Mouse (Mus musculus) intestine, embryonic 16.5 days (tissue): ENCODE measurements around the gene Slc5a11. TPM values are rescaled to one million over a fixed set of nuclear protein-coding genes. Genes with fewer than 3 reads are reported as not detected.

ENCODE experiments used
- ATAC-seq: fragments of 200-750 bp; cut with Nextera tagmentation; 2 replicates; pipeline ENCODE4 v1.8.0; 2017; ENCODE audit warnings: moderate TSS enrichment, moderate library complexity
- H3K27ac ChIP-seq: fragments of 300-500 bp; sonication (generic); 2 replicates; pipeline ENCODE4 v1.5.1; 2014; ENCODE audit warnings: mild to moderate bottlenecking, low read length
- H3K27me3 ChIP-seq: fragments of 300-500 bp; sonication (generic); replicated peaks from 2 replicates; pipeline ENCODE4 v1.6.1; 2014; ENCODE audit warnings: low read length, control low read depth, mixed read lengths; ENCODE audit not compliant: control insufficient read depth, insufficient read depth
- H3K36me3 ChIP-seq: fragments of 300-500 bp; sonication (generic); 2 replicates; pipeline ENCODE4 v1.6.1; 2014; ENCODE audit warnings: low read length, control low read depth; ENCODE audit not compliant: control insufficient read depth, insufficient read depth
- H3K4me1 ChIP-seq: fragments of 300-500 bp; sonication (generic); 2 replicates; pipeline ENCODE4 v1.6.1; 2014; ENCODE audit warnings: low read length, control low read depth, mixed read lengths; ENCODE audit not compliant: control insufficient read depth, insufficient read depth
- H3K4me2 ChIP-seq: fragments of 300-500 bp; sonication (generic); 2 replicates; pipeline ENCODE4 v1.6.1; 2014; ENCODE audit warnings: low read depth, low read length, control low read depth
- H3K4me3 ChIP-seq: fragments of 300-500 bp; sonication (generic); 2 replicates; pipeline ENCODE4 v1.5.1; 2014; ENCODE audit warnings: mild to moderate bottlenecking, low read length
- H3K9ac ChIP-seq: fragments of 300-500 bp; sonication (generic); 2 replicates; pipeline ENCODE4 v1.6.1; 2014; ENCODE audit warnings: low read depth, low read length
- H3K9me3 ChIP-seq: fragments of 300-500 bp; sonication (generic); 2 replicates; pipeline ENCODE4 v1.6.1; 2016; ENCODE audit warnings: low read length, control low read depth; ENCODE audit not compliant: control insufficient read depth
- WGBS: fragments of 180-500 bp; shearing (Covaris S2); extraction: QIAGEN DNeasy Blood & Tissue Kit; methylation state at CpG from one replicate; pipeline ENCODE4 v1.1.7; 2014; 5-methylcytosine and 5-hydroxymethylcytosine counted together
- polyA plus RNA-seq: library from polyadenylated mRNA; unstranded; fragments of >200 nt; fragmentation: Nextera tagmentation; extraction: Ambion mirVana; gene quantifications from 2 replicates; pipeline ENCODE4 v1.2.1, GENCODE M21; 2015

Gene Slc5a11
- polyA plus RNA-seq, 1 experiment from 2014 or later: 25.3 TPM

DNA sequence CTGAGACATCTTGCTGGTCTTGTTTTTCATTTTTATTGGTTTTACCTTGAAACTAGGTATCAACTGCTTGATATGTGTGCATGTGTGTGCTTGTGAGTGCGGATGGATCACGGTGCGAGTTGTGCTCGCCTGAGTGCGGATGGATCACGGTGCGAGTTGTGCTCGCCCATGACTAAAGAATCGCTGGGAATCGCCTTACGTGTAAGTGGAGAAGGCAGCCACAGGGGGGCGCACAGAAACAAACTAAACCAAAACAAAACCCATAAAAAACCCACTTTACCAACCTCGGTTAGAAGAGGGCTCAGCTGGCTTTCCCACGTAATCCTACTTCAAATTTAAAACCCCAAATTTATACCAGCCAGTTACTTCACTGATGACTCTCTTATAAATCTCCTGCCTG lies 9.3 kb upstream of the Slc5a11 start:
- 31% methylated on average over 14 of the region's 14 CpGs for WGBS
- ATAC-seq: no peak
- Histone ChIP-seq H3K4me2 (no peak overlapping the region), H3K4me3 (no peak overlapping the region), H3K27ac (no peak overlapping the region), H3K27me3 (no peaks in the 10 kb centered on the region), H3K36me3 (no peaks in the 10 kb centered on the region), H3K4me1 (peaks cover 3% of the 10 kb centered on the region; the same call in 1 of the 2 replicates), H3K9me3 (no peaks in the 10 kb centered on the region), H3K9ac (no peak overlapping the region)

DNA sequence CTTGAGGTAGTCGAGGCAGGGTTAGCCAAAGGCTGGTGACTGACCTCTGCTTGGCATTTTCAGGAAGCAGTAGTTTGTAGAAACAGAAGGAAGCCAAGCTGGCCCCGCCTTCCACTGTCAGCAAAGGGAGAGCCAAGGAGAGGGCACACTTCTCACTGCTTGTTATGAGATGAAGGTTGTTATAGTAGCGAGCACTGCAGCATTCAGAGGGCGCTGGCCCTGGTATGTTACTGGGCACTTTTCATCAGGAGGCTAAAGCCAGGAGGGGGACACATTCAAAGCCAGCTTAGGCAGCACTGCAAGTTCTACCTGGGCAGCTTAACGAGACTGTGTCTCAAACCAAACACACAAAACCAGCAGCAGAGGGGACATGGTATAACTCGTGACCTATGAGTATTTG lies 7.0 kb upstream of the Slc5a11 start:
- no peak overlapping the region for H3K4me2 ChIP-seq
- H3K36me3 ChIP-seq: no peaks in the 10 kb centered on the region
- H3K27ac ChIP-seq: no peak overlapping the region
- 68% methylated on average over 6 of the region's 6 CpGs for WGBS
- H3K9me3 ChIP-seq: no peaks in the 10 kb centered on the region
- peaks cover 3% of the 10 kb centered on the region; the same call in 1 of the 2 replicates for H3K4me1 ChIP-seq
- no peak overlapping the region for H3K9ac ChIP-seq
- H3K27me3 ChIP-seq: no peaks in the 10 kb centered on the region
- no peak overlapping the region for H3K4me3 ChIP-seq
- ATAC-seq: 0 out of 2 replicates have a peak, but pooled peaks have one; percentile 12

DNA sequence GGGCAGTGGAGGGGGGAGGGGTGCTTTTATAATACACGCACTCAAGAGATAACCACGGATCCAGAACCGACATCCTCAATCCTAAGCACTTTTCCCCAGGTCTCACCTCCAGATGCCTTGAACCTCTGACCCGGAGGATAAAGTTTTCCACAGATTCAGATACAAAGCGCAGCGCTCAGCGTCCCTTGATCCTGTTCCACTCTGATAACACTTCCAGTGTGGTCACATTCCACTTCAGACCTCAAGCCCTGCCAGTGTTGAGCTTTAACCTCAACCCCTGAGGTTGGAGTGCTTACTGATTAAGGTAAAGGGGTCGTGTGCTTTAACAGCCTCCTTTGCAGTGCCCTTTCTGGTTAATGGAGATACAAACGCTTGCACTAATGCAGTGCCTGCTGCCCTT lies 4.7 kb upstream of the Slc5a11 start:
- H3K4me1 ChIP-seq: peaks cover 14% of the 10 kb centered on the region
- H3K4me2 ChIP-seq: no peak overlapping the region
- no peak overlapping the region for H3K27ac ChIP-seq
- no peaks in the 10 kb centered on the region for H3K27me3 ChIP-seq
- H3K36me3 ChIP-seq: no peaks in the 10 kb centered on the region
- ATAC-seq: peak; percentile 43
- H3K9ac ChIP-seq: no peak overlapping the region
- no peaks in the 10 kb centered on the region for H3K9me3 ChIP-seq
- no peak overlapping the region for H3K4me3 ChIP-seq
- WGBS: 45% methylated on average over 9 of the region's 9 CpGs

GRCm38 (mm10) chr7:123211461-123211860 lies 3.1 kb upstream of the Slc5a11 start:
- no peak overlapping the region for H3K9ac ChIP-seq
- H3K4me3 ChIP-seq: no peak overlapping the region
- 61% methylated on average over 5 of the region's 5 CpGs for WGBS
- no peak overlapping the region for H3K27ac ChIP-seq
- H3K27me3 ChIP-seq: no peaks in the 10 kb centered on the region
- H3K4me2 ChIP-seq: no peak overlapping the region
- H3K9me3 ChIP-seq: no peaks in the 10 kb centered on the region
- peaks cover 14% of the 10 kb centered on the region for H3K4me1 ChIP-seq
- H3K36me3 ChIP-seq: no peaks in the 10 kb centered on the region
- ATAC-seq: no peak

- no peaks in the 10 kb centered on the region for H3K27me3 ChIP-seq
- H3K36me3 ChIP-seq: no peaks in the 10 kb centered on the region
- H3K9ac ChIP-seq: no peak overlapping the region
- H3K27ac ChIP-seq: no peak overlapping the region
- no peak overlapping the region for H3K4me2 ChIP-seq
- no peak overlapping the region for H3K4me3 ChIP-seq
- 86% methylated on average over 5 of the region's 5 CpGs for WGBS
- ATAC-seq: no peak
- no peaks in the 10 kb centered on the region for H3K9me3 ChIP-seq
- peaks cover 14% of the 10 kb centered on the region for H3K4me1 ChIP-seq
These were observed 2.3 kb upstream of the Slc5a11 start for GRCm38 (mm10) chr7:123212316-123212715.

DNA sequence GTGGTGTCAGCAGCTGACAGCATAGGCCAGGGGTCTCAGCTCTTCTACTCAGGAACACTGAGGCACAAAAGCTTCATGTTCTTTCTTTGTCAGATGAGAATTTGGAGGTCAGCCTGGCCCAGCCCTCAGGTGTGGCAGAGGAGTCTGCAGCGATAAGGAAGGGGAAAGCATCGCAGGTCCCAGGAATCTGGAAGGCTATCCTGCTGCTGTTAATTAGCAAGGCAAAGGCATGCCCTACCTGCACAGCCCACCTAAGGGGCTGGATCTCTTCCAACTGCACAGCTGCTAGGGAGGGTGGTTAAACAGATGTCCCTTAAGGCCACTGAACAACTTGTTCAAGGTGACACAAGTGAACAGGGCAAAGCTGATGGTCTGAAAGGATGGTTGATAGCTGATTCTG lies 558 bp downstream of the Slc5a11 start:
- Histone ChIP-seq H3K27ac (peak overlapping the region; percentile 77), H3K4me1 (peaks cover 20% of the 10 kb centered on the region), H3K4me2 (peak overlapping the region; percentile 43), H3K4me3 (peak overlapping the region; percentile 40), H3K9ac (peak overlapping the region; percentile 57), H3K36me3 (no peaks in the 10 kb centered on the region), H3K27me3 (no peaks in the 10 kb centered on the region), H3K9me3 (no peaks in the 10 kb centered on the region)
- 53% methylated on average over 2 of the region's 2 CpGs for WGBS
- ATAC-seq: peak; percentile 2; the same call in 1 of the 2 replicates

GRCm38 (mm10) chr7:123217448-123218354 lies 3.1 kb downstream of the Slc5a11 start:
- H3K4me1 ChIP-seq: peaks cover 25% of the 10 kb centered on the region
- no peak overlapping the region for H3K4me2 ChIP-seq
- no peaks in the 10 kb centered on the region for H3K27me3 ChIP-seq
- no peak for ATAC-seq
- no peak overlapping the region for H3K9ac ChIP-seq
- H3K27ac ChIP-seq: no peak overlapping the region
- H3K9me3 ChIP-seq: no peaks in the 10 kb centered on the region
- 76% methylated on average over 7 of the region's 7 CpGs for WGBS
- H3K4me3 ChIP-seq: no peak overlapping the region
- H3K36me3 ChIP-seq: no peaks in the 10 kb centered on the region

GRCm38 (mm10) chr7:123218620-123219019 lies 4.0 kb downstream of the Slc5a11 start:
- no peaks in the 10 kb centered on the region for H3K27me3 ChIP-seq
- peaks cover 29% of the 10 kb centered on the region for H3K4me1 ChIP-seq
- no peak overlapping the region for H3K9ac ChIP-seq
- no peaks in the 10 kb centered on the region for H3K36me3 ChIP-seq
- no peak overlapping the region for H3K27ac ChIP-seq
- WGBS: 51% methylated on average over 6 of the region's 6 CpGs
- H3K4me3 ChIP-seq: no peak overlapping the region
- H3K9me3 ChIP-seq: no peaks in the 10 kb centered on the region
- no peak overlapping the region for H3K4me2 ChIP-seq
- no peak for ATAC-seq

DNA sequence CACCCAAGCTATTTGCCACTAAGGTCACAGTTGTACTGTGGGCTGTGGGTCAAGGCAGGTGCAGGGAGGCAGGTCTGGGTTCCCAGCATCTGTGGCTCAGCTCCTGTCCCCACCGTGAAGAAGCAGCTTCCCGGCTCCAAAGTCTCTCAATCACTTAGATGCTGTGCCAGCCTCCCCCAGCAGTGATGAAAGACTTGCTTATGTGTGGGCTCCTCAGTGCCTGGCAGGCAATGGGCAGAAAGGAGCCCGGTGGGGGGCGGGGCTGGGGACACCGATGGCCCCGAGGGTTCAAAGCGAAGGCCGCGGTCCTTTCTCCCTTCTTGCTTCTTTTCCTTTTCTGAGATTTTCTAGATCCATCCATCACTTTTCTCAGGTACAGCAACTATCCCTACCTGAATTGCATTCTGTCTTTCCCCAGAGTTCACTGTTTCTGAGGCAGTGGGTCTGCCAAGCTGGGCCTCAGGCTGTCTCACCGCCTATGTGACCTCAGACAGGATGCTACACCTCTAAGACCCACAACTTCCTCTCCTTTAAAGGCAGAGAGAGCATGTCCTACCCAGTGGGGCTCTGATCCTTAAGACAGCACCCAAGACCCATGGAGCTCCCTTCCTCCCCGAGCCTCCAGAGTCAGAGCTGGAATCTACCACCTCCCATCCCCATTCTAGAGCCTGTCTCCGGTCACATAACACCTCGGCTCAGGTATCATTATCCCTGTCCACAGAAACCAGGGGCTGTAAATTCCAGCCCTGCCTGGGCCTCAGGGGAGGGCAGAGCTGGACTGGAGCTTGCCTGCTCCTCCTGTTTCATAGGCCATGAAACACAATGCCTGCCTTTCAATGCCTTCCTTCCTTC lies 5.4 kb downstream of the Slc5a11 start:
- Histone ChIP-seq H3K4me1 (peaks cover 20% of the 10 kb centered on the region), H3K36me3 (no peaks in the 10 kb centered on the region), H3K4me3 (no peak overlapping the region), H3K4me2 (no peak overlapping the region), H3K27me3 (no peaks in the 10 kb centered on the region), H3K9me3 (no peaks in the 10 kb centered on the region), H3K9ac (no peak overlapping the region), H3K27ac (peak overlapping the region; percentile 77)
- WGBS: 63% methylated on average over 13 of the region's 13 CpGs
- ATAC-seq: peak; percentile 83
